Mouse (Mus musculus) layer of hippocampus, adult 2 months (tissue): ENCODE results near the gene Adipoq. TPM values are rescaled to one million over a fixed set of nuclear protein-coding genes. Genes with fewer than 3 reads are reported as not detected.

Experiments used
- DNase-seq, 2 experiments: peaks; one replicate each; pipeline ENCODE4 v3.0.0; 2022; ENCODE audit warnings: low spot score in 2 of 2
- H3K27ac ChIP-seq: fragments of 200-600 bp; 2 replicates; pipeline ENCODE4 v1.8.1; 2022
- H3K4me3 ChIP-seq: fragments of 200-600 bp; 2 replicates; pipeline ENCODE4 v1.8.1; 2022; ENCODE audit warnings: mild to moderate bottlenecking
- CTCF ChIP-seq: fragments of 200-600 bp; conservative IDR thresholded peaks from 2 replicates; pipeline ENCODE4 v1.8.1; 2022; ENCODE audit warnings: antibody characterized with exemption, mild to moderate bottlenecking, moderate library complexity
- total RNA-seq, 2 experiments: library from RNA; stranded (reverse); gene quantifications; 2 replicates each; pipeline ENCODE4 v1.2.3; 2021

The Adipoq gene
- total RNA-seq, 2 experiments from 2014 or later, result not detected

GRCm38 (mm10) chr16:23107946-23108759 is 38.2 kb upstream of the Adipoq start:
- Histone ChIP-seq H3K27ac (peak overlapping the region; percentile 100), H3K4me3 (peak overlapping the region; percentile 100)
- DNase-seq, result peak; percentile 78 to 81
- no peak for TF ChIP-seq CTCF

DNA sequence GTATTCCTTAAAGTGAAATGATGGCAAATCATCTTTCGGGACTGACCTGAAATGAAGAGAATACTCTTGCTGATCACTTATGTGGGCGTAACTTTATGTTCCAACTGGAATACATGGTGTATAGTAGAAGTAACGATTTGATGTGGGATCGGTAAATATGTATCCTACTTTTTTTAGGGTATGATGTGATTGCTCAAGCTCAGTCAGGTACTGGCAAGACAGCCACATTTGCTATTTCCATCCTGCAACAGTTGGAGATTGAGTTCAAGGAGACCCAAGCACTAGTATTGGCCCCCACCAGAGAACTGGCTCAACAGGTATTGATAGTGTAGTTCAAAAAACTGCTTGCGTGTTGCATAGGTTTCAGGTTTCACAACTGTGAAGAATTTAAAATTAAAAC is 37.4 kb upstream of the Adipoq start:
- H3K4me3 ChIP-seq, result peak overlapping the region; percentile 100
- no peak for TF ChIP-seq CTCF
- DNase-seq, result no peak
- H3K27ac ChIP-seq, result peak overlapping the region; percentile 100; the same call in 1 of the 2 replicates

DNA sequence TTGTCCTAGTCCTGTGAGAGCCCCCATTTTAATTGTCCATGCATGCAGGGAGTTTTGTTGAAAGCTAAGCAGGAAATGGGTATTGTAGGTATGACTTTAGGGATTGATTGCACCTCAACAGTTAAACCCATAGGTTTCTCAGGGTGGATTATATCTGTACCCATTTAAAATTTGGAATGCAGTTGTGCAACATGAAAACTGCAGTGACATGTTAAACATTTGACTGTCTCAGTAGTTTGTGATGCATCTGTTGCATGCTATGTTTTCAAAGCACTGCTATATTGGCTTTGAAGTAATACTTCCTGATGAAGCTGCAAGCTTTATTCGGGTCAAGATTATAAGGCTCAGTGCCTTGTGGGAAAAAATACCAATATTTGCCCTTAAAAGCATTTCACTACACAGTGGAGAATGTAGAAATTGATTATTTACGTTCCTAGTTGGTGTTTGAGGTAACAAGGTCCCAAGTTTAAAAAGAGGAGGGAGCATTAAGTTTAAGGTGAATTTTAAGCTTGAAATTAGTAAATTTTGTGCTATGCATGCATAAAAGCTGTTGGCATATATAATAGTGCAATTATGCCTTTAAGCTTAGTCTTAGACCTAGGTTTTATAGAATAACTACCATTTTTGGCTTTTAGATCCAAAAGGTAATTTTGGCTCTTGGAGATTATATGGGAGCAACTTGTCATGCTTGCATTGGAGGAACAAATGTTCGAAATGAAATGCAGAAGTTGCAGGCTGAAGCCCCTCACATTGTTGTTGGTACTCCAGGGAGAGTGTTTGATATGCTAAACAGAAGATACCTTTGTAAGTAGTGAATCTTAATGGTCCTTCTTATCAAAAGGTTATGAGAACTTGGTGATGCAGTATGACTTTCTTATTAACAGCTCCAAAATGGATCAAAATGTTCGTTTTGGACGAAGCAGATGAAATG is 36.7 kb upstream of the Adipoq start:
- H3K4me3 ChIP-seq, result peak overlapping the region; percentile 100
- TF ChIP-seq CTCF, result no peak
- DNase-seq, result no peak
- H3K27ac ChIP-seq, result no peak overlapping the region

- DNase-seq, result no peak
- H3K27ac ChIP-seq, result no peak overlapping the region
- no peak for TF ChIP-seq CTCF
- H3K4me3 ChIP-seq, result peak overlapping the region; percentile 19; the same call in 1 of the 2 replicates
These were observed 34.0 kb upstream of the Adipoq start for GRCm38 (mm10) chr16:23112348-23112747.

GRCm38 (mm10) chr16:23112861-23113435 is 33.4 kb upstream of the Adipoq start:
- no peak for DNase-seq
- Histone ChIP-seq H3K27ac (no peak overlapping the region), H3K4me3 (no peak overlapping the region)
- no peak for TF ChIP-seq CTCF

DNA sequence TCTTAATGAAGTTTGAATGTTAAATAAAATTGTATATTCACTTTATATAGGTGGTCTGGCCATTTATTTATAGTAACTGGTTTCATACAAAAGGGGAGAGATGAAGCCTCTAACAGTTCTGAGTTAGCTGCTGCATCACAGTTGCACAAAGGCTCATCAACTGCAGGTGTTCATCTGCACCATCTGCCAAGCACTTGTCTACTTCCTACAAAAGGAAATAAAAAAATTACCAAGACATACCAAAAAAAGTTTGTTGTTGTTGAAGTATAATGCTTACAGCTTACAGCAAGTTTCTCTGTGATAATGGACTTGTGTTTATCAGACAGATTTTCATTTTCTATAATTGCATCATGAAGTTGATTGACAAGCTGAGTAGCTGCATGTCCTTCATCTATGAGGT is 32.4 kb upstream of the Adipoq start:
- no peak for DNase-seq
- Histone ChIP-seq H3K27ac (no peak overlapping the region), H3K4me3 (no peak overlapping the region)
- TF ChIP-seq CTCF, result no peak

DNA sequence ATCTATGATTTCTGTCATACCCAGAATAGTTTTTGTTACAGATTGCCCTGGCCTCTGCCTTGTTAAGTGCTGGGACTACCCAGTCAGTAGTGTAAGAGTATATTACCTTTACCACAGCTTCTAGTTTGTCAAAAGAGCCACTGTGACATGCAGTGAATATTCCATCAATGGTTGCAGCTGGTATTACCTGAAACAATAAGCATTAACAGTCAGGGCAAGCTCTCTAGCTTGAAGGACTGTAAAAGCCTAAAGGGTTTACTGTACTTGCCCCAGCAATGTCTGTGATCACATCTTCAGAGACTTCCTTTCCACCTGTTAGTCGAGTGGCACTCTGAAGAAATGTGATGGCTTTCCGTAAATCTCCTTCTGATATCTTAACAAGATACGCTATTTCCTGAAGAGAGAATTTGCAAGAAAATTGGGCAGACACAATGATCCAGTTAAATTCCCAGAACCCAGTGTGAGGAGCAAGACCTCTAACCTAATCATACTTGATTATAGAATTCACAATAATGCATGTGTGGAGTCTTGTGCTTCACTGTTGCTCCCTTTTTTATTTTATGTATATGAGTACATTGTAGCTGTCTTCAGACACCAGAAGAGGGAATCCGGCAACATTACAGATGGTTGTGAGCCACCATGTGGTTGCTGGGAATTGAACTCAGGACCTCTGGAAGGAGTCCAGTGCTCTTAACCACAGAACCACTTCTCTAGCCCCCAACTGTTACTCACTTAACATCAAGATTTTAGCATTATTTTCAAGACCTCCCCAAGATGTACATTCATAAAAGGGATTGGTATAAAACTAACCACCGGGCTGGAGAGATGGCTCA is 31.8 kb upstream of the Adipoq start:
- TF ChIP-seq CTCF, result no peak
- Histone ChIP-seq H3K4me3 (no peak overlapping the region), H3K27ac (no peak overlapping the region)
- no peak for DNase-seq

DNA sequence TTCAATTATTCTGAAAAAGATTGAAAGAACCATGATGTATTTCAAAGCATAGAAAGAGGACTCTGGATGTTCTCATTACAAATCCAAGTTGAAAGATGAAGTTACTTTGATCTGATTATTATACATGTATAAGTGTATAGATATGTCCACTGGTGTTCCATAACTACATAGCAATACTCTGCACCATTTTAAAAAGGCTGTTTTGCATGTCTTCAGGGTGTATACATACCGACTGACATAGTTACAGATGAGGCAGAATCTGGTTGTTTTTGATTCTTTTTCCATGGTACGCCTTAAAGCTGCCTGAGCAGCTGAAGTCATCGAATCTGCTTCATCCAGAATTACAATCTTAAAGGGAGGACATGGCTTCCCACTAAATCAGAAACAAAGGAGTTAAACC is 30.9 kb upstream of the Adipoq start:
- Histone ChIP-seq H3K27ac (no peak overlapping the region), H3K4me3 (no peak overlapping the region)
- no peak for DNase-seq
- no peak for TF ChIP-seq CTCF

GRCm38 (mm10) chr16:23117173-23117572 is 29.2 kb upstream of the Adipoq start:
- H3K4me3 ChIP-seq, result no peak overlapping the region
- no peak overlapping the region for H3K27ac ChIP-seq
- DNase-seq, result no peak
- no peak for TF ChIP-seq CTCF

DNA sequence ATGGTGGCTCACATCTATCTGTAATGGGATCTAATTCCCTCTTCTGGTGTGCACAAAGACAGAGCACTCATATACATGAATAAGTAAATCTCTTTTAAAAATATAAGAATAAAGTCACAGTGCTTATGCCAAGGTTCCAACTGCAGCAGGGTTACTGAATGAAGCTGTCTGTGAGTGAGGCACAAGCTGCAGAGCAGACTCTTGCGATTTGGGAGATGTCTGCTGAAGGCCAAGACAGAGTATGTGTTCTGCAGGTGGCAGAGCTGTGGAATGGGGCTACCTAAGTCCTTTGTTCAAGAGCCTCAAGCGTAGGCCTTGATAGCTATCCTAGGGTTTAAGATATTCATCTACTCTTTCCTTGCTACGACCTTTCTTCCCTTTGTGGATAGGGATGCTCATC is 23.9 kb upstream of the Adipoq start:
- TF ChIP-seq CTCF, result no peak
- no peak overlapping the region for H3K4me3 ChIP-seq
- no peak for DNase-seq
- H3K27ac ChIP-seq, result no peak overlapping the region

- Histone ChIP-seq H3K27ac (no peak overlapping the region), H3K4me3 (no peak overlapping the region)
- no peak for TF ChIP-seq CTCF
- DNase-seq, result no peak
These were observed 23.2 kb upstream of the Adipoq start for GRCm38 (mm10) chr16:23123104-23123503.

GRCm38 (mm10) chr16:23124398-23124797 is 21.9 kb upstream of the Adipoq start:
- TF ChIP-seq CTCF, result no peak
- Histone ChIP-seq H3K27ac (no peak overlapping the region), H3K4me3 (no peak overlapping the region)
- DNase-seq, result no peak
